Mouse (Mus musculus) limb, embryonic 12.5 days (tissue): ENCODE measurements around the gene St8sia1. TPM values are rescaled to one million over a fixed set of nuclear protein-coding genes. Genes with fewer than 3 reads are reported as not detected.

ENCODE experiments used
- ATAC-seq: fragments of 200-750 bp; cut with Nextera tagmentation; 2 replicates; pipeline ENCODE4 v1.8.0; 2017; ENCODE audit warnings: low read depth, moderate TSS enrichment; ENCODE audit not compliant: insufficient number of reproducible peaks, insufficient read depth, low FRiP score, low TSS enrichment
- H3K27ac ChIP-seq: fragments of 300-500 bp; sonication (generic); 2 replicates; pipeline ENCODE4 v1.5.1; 2016; ENCODE audit warnings: mild to moderate bottlenecking, moderate library complexity
- H3K27me3 ChIP-seq: fragments of 300-500 bp; sonication (generic); 2 replicates; pipeline ENCODE4 v1.6.1; 2016; ENCODE audit warnings: mild to moderate bottlenecking, moderate library complexity
- H3K36me3 ChIP-seq: fragments of 300-500 bp; sonication (generic); 2 replicates; pipeline ENCODE4 v1.6.1; 2016; ENCODE audit warnings: mild to moderate bottlenecking, moderate library complexity
- H3K4me1 ChIP-seq: fragments of 300-500 bp; sonication (generic); replicated peaks from 2 replicates; pipeline ENCODE4 v1.6.1; 2016
- H3K4me2 ChIP-seq: fragments of 300-500 bp; sonication (generic); 2 replicates; pipeline ENCODE4 v1.6.1; 2016; ENCODE audit warnings: mild to moderate bottlenecking, moderate library complexity
- H3K4me3 ChIP-seq: fragments of 300-500 bp; sonication (generic); replicated peaks from 2 replicates; pipeline ENCODE4 v1.5.1; 2016; ENCODE audit warnings: mild to moderate bottlenecking
- H3K9ac ChIP-seq: fragments of 300-500 bp; sonication (generic); replicated peaks from 2 replicates; pipeline ENCODE4 v1.6.1; 2016; ENCODE audit warnings: mild to moderate bottlenecking, moderate library complexity
- H3K9me3 ChIP-seq: fragments of 300-500 bp; sonication (generic); 2 replicates; pipeline ENCODE4 v1.6.1; 2016; ENCODE audit warnings: mild to moderate bottlenecking, moderate library complexity
- WGBS: fragments of 180-500 bp; shearing (Covaris S2); methylation state at CpG from one replicate; pipeline ENCODE4 v1.1.7; 2016; 5-methylcytosine and 5-hydroxymethylcytosine counted together
- polyA plus RNA-seq: library from polyadenylated mRNA; unstranded; fragments of >200 nt; fragmentation: Nextera tagmentation; extraction: Ambion mirVana; gene quantifications from 2 replicates; pipeline ENCODE4 v1.2.1, GENCODE M21; 2016

Gene St8sia1
- polyA plus RNA-seq, 1 experiment from 2014 or later = 1.5 TPM

- Histone ChIP-seq H3K4me3 (no peak overlapping the region), H3K27ac (no peak overlapping the region), H3K9me3 (no peaks in the 10 kb centered on the region), H3K27me3 (no peaks in the 10 kb centered on the region), H3K4me2 (no peak overlapping the region), H3K36me3 (peaks cover 31% of the 10 kb centered on the region), H3K4me1 (no peaks in the 10 kb centered on the region), H3K9ac (no peak overlapping the region)
- no peak for ATAC-seq
- 79% methylated on average over 4 of the region's 4 CpGs for WGBS
These were observed 187.3 kb downstream of the St8sia1 start for GRCm38 (mm10) chr6:142776935-142777334.

DNA sequence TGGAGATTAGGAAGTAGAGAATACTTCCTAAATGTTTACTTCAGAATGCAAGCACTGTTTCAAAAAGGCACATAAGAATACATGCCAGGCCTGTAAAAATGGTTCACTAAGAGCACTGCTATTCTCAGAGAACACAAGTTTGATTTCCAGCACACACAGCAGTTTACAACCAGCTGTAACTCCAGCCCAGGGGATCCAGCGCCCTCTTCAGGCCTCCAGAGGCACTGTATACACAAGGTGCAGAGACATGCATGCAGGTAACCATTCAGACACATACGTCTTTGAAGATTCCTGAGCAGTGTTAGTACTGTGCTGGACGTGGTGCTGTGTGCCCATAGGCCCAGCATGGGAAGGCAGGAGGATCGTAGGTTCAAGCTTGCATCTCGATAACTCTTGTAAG lies 190.7 kb downstream of the St8sia1 start:
- H3K36me3 ChIP-seq = peaks cover 63% of the 10 kb centered on the region
- H3K9ac ChIP-seq = no peak overlapping the region
- H3K9me3 ChIP-seq = no peaks in the 10 kb centered on the region
- WGBS = 91% methylated on average over 5 of the region's 5 CpGs
- ATAC-seq = no peak
- H3K4me2 ChIP-seq = no peak overlapping the region
- H3K27me3 ChIP-seq = no peaks in the 10 kb centered on the region
- no peak overlapping the region for H3K4me3 ChIP-seq
- H3K27ac ChIP-seq = no peak overlapping the region
- H3K4me1 ChIP-seq = no peaks in the 10 kb centered on the region

- Histone ChIP-seq H3K9me3 (no peaks in the 10 kb centered on the region), H3K27me3 (no peaks in the 10 kb centered on the region), H3K36me3 (peaks cover 82% of the 10 kb centered on the region), H3K27ac (no peak overlapping the region), H3K4me1 (no peaks in the 10 kb centered on the region), H3K4me2 (no peak overlapping the region), H3K9ac (no peak overlapping the region), H3K4me3 (no peak overlapping the region)
- 94% methylated on average over 4 of the region's 4 CpGs for WGBS
- ATAC-seq = no peak
These were observed 192.6 kb downstream of the St8sia1 start for GRCm38 (mm10) chr6:142771643-142772042.

Other genes starting within 250 kb of the St8sia1 start
- 81.9 and 86.3 TPM in 2 replicates for gene Cmas, start 207.8 kb downstream of the St8sia1 start, polyA plus RNA-seq
- not detected in 2 replicates for gene Sult6b2, start 159.9 kb downstream of the St8sia1 start, polyA plus RNA-seq
- 33.3 TPM in 2 replicates for gene C2cd5, start 135.7 kb upstream of the St8sia1 start, polyA plus RNA-seq
- gene Etnk1, start 202.8 kb upstream of the St8sia1 start, polyA plus RNA-seq = 22.1 and 24.2 TPM in 2 replicates